Mouse (Mus musculus): ENCODE measurements around the gene Kif14. TPM values are rescaled to one million over a fixed set of nuclear protein-coding genes. Genes with fewer than 3 reads are reported as not detected.

Gene Kif14
- polyA plus RNA-seq (2014; fragmentation: Nextera tagmentation; extraction: Ambion mirVana): 7.0 and 9.0 TPM in 2 replicates

GRCm38 (mm10) chr1:136466143-136466811, at the start of gene Kif14:
Gene Kif14 (plus strand): TSS chr1:136466343.
- ATAC-seq (ENCODE audit: insufficient read depth, low FRiP score, low TSS enrichment) (peak; percentile 98), DNase-seq (ENCODE audit: low spot score) (peak; percentile 99)
- WGBS: under 1% methylated on average over 52 of the region's 52 CpGs
- H3K4me3 ChIP-seq (ENCODE audit: low read depth, low read length): peak within 1 kb of the TSS; percentile 64
- peak within 1 kb of the TSS; percentile 94 for H3K4me2 ChIP-seq (ENCODE audit: low read depth)
- peaks cover 19% of the 10 kb centered on the region for H3K4me1 ChIP-seq (ENCODE audit: control insufficient read depth, insufficient read depth, low read length)
- no peak within 1 kb of the TSS for H3K27ac ChIP-seq (ENCODE audit: low read depth, low read length)
- no peaks in the 10 kb centered on the region for H3K27me3 ChIP-seq (ENCODE audit: control insufficient read depth, insufficient read depth, low read length)
- H3K9ac ChIP-seq (ENCODE audit: low read length): peak within 1 kb of the TSS; percentile 70
- no peaks in the 10 kb centered on the region for H3K36me3 ChIP-seq (ENCODE audit: control insufficient read depth, insufficient read depth, low read length)
- no peaks in the 10 kb centered on the region for H3K9me3 ChIP-seq (ENCODE audit: control insufficient read depth, low read length)

- WGBS: 94% methylated on average over 6 of the region's 6 CpGs
- H3K27me3 ChIP-seq (ENCODE audit: control insufficient read depth, insufficient read depth, low read length): no peaks in the 10 kb centered on the region
- DNase-seq (ENCODE audit: low spot score): no peak
- H3K36me3 ChIP-seq (ENCODE audit: control insufficient read depth, insufficient read depth, low read length): no peaks in the 10 kb centered on the region
- peaks cover 6% of the 10 kb centered on the region; the same call in 1 of the 2 replicates for H3K4me1 ChIP-seq (ENCODE audit: control insufficient read depth, insufficient read depth, low read length)
- no peak overlapping the region for H3K4me3 ChIP-seq (ENCODE audit: low read depth, low read length)
- H3K4me2 ChIP-seq (ENCODE audit: low read depth): no peak overlapping the region
- H3K27ac ChIP-seq (ENCODE audit: low read depth, low read length): no peak overlapping the region
- H3K9me3 ChIP-seq (ENCODE audit: control insufficient read depth, low read length): no peaks in the 10 kb centered on the region
- ATAC-seq (ENCODE audit: insufficient read depth, low FRiP score, low TSS enrichment): no peak
- no peak overlapping the region for H3K9ac ChIP-seq (ENCODE audit: low read length)
These were observed 47.8 kb upstream of the Kif14 start for GRCm38 (mm10) chr1:136418393-136418792.

GRCm38 (mm10) chr1:136427166-136427969, 38.8 kb upstream of the Kif14 start:
- no peak for ATAC-seq (ENCODE audit: insufficient read depth, low FRiP score, low TSS enrichment)
- WGBS: 78% methylated on average over 11 of the region's 11 CpGs
- Histone ChIP-seq H3K4me1 (ENCODE audit: control insufficient read depth, insufficient read depth, low read length) (no peaks in the 10 kb centered on the region), H3K4me2 (ENCODE audit: low read depth) (no peak overlapping the region), H3K27me3 (ENCODE audit: control insufficient read depth, insufficient read depth, low read length) (no peaks in the 10 kb centered on the region), H3K9me3 (ENCODE audit: control insufficient read depth, low read length) (no peaks in the 10 kb centered on the region), H3K9ac (ENCODE audit: low read length) (no peak overlapping the region), H3K4me3 (ENCODE audit: low read depth, low read length) (no peak overlapping the region), H3K27ac (ENCODE audit: low read depth, low read length) (no peak overlapping the region), H3K36me3 (ENCODE audit: control insufficient read depth, insufficient read depth, low read length) (peaks cover 2% of the 10 kb centered on the region; the same call in 1 of the 2 replicates)
- no peak for DNase-seq (ENCODE audit: low spot score)

GRCm38 (mm10) chr1:136428981-136429380, 37.2 kb upstream of the Kif14 start:
- DNase-seq (ENCODE audit: low spot score): no peak
- H3K4me1 ChIP-seq (ENCODE audit: control insufficient read depth, insufficient read depth, low read length): no peaks in the 10 kb centered on the region
- H3K27ac ChIP-seq (ENCODE audit: low read depth, low read length): no peak overlapping the region
- no peak overlapping the region for H3K4me2 ChIP-seq (ENCODE audit: low read depth)
- no peak overlapping the region for H3K4me3 ChIP-seq (ENCODE audit: low read depth, low read length)
- H3K9ac ChIP-seq (ENCODE audit: low read length): no peak overlapping the region
- H3K27me3 ChIP-seq (ENCODE audit: control insufficient read depth, insufficient read depth, low read length): no peaks in the 10 kb centered on the region
- 92% methylated on average over 4 of the region's 4 CpGs for WGBS
- no peak for ATAC-seq (ENCODE audit: insufficient read depth, low FRiP score, low TSS enrichment)
- H3K9me3 ChIP-seq (ENCODE audit: control insufficient read depth, low read length): no peaks in the 10 kb centered on the region
- peaks cover 2% of the 10 kb centered on the region; the same call in 1 of the 2 replicates for H3K36me3 ChIP-seq (ENCODE audit: control insufficient read depth, insufficient read depth, low read length)

GRCm38 (mm10) chr1:136430126-136430818, 35.9 kb upstream of the Kif14 start:
- Histone ChIP-seq H3K4me3 (ENCODE audit: low read depth, low read length) (no peak overlapping the region), H3K4me1 (ENCODE audit: control insufficient read depth, insufficient read depth, low read length) (no peaks in the 10 kb centered on the region), H3K9me3 (ENCODE audit: control insufficient read depth, low read length) (no peaks in the 10 kb centered on the region), H3K4me2 (ENCODE audit: low read depth) (no peak overlapping the region), H3K27ac (ENCODE audit: low read depth, low read length) (no peak overlapping the region), H3K9ac (ENCODE audit: low read length) (no peak overlapping the region; the same call in 1 of the 2 replicates), H3K27me3 (ENCODE audit: control insufficient read depth, insufficient read depth, low read length) (no peaks in the 10 kb centered on the region), H3K36me3 (ENCODE audit: control insufficient read depth, insufficient read depth, low read length) (no peaks in the 10 kb centered on the region)
- ATAC-seq (ENCODE audit: insufficient read depth, low FRiP score, low TSS enrichment) (no peak), DNase-seq (ENCODE audit: low spot score) (no peak)
- WGBS: 69% methylated on average over 7 of the region's 7 CpGs

GRCm38 (mm10) chr1:136440741-136441140, 25.4 kb upstream of the Kif14 start:
- no peak for DNase-seq (ENCODE audit: low spot score)

GRCm38 (mm10) chr1:136442809-136443208, 23.3 kb upstream of the Kif14 start:
- Histone ChIP-seq H3K4me1 (ENCODE audit: control insufficient read depth, insufficient read depth, low read length) (no peaks in the 10 kb centered on the region), H3K9me3 (ENCODE audit: control insufficient read depth, low read length) (no peaks in the 10 kb centered on the region), H3K4me2 (ENCODE audit: low read depth) (no peak overlapping the region), H3K9ac (ENCODE audit: low read length) (no peak overlapping the region), H3K27ac (ENCODE audit: low read depth, low read length) (no peak overlapping the region), H3K27me3 (ENCODE audit: control insufficient read depth, insufficient read depth, low read length) (no peaks in the 10 kb centered on the region), H3K4me3 (ENCODE audit: low read depth, low read length) (no peak overlapping the region), H3K36me3 (ENCODE audit: control insufficient read depth, insufficient read depth, low read length) (no peaks in the 10 kb centered on the region)
- ATAC-seq (ENCODE audit: insufficient read depth, low FRiP score, low TSS enrichment) (no peak), DNase-seq (ENCODE audit: low spot score) (no peak)
- 78% methylated on average over 9 of the region's 9 CpGs for WGBS

More at GRCm38 (mm10) chr1:136440741-136441140, 25.4 kb upstream of the Kif14 start:
- WGBS: 84% methylated on average over 7 of the region's 7 CpGs
- Histone ChIP-seq H3K36me3 (ENCODE audit: control insufficient read depth, insufficient read depth, low read length) (no peaks in the 10 kb centered on the region), H3K27me3 (ENCODE audit: control insufficient read depth, insufficient read depth, low read length) (no peaks in the 10 kb centered on the region), H3K9me3 (ENCODE audit: control insufficient read depth, low read length) (no peaks in the 10 kb centered on the region), H3K4me1 (ENCODE audit: control insufficient read depth, insufficient read depth, low read length) (no peaks in the 10 kb centered on the region), H3K4me3 (ENCODE audit: low read depth, low read length) (no peak overlapping the region), H3K27ac (ENCODE audit: low read depth, low read length) (no peak overlapping the region), H3K4me2 (ENCODE audit: low read depth) (no peak overlapping the region), H3K9ac (ENCODE audit: low read length) (no peak overlapping the region)
- no peak for ATAC-seq (ENCODE audit: insufficient read depth, low FRiP score, low TSS enrichment)

- H3K36me3 ChIP-seq (ENCODE audit: control insufficient read depth, insufficient read depth, low read length): no peaks in the 10 kb centered on the region
These were observed 21.4 kb upstream of the Kif14 start for GRCm38 (mm10) chr1:136444555-136445255.

More at GRCm38 (mm10) chr1:136444555-136445255, 21.4 kb upstream of the Kif14 start:
- Histone ChIP-seq H3K9me3 (ENCODE audit: control insufficient read depth, low read length) (no peaks in the 10 kb centered on the region), H3K4me1 (ENCODE audit: control insufficient read depth, insufficient read depth, low read length) (no peaks in the 10 kb centered on the region), H3K27me3 (ENCODE audit: control insufficient read depth, insufficient read depth, low read length) (no peaks in the 10 kb centered on the region), H3K4me2 (ENCODE audit: low read depth) (no peak overlapping the region), H3K4me3 (ENCODE audit: low read depth, low read length) (no peak overlapping the region), H3K9ac (ENCODE audit: low read length) (no peak overlapping the region), H3K27ac (ENCODE audit: low read depth, low read length) (no peak overlapping the region)
- DNase-seq (ENCODE audit: low spot score) (no peak), ATAC-seq (ENCODE audit: insufficient read depth, low FRiP score, low TSS enrichment) (no peak)
- WGBS: 85% methylated on average over 12 of the region's 12 CpGs

All from neural tube, embryonic 11.5 days (tissue).